Mouse (Mus musculus) neural tube, postnatal 0 days (tissue): ENCODE data around the gene Tnip1. TPM values are rescaled to one million over a fixed set of nuclear protein-coding genes. Genes with fewer than 3 reads are reported as not detected.

Source experiments
- polyA plus RNA-seq: library from polyadenylated mRNA; unstranded; fragments of >200 nt; fragmentation: Nextera tagmentation; extraction: Ambion mirVana; gene quantifications from 2 replicates; pipeline ENCODE4 v1.2.1, GENCODE M21; 2015

Gene Tnip1
- 17.5 and 17.6 TPM in 2 replicates for polyA plus RNA-seq

GRCm38 (mm10) chr11:54962810-54963209, at the start of gene Tnip1:
Gene Tnip1, minus strand, starts transcription at chr11:54962917.

GRCm38 (mm10) chr11:54902333-54903323, 60.1 kb downstream of the Tnip1 start, which contains the start of gene Gpx3:
Gene Gpx3, plus strand, starts transcription at chr11:54902453.

GRCm38 (mm10) chr11:54866119-54867048, 96.3 kb downstream of the Tnip1 start, which contains the start of gene Hint1:
Gene Hint1, plus strand, starts transcription at chr11:54866383.

Other genes with a start within 250 kb of the Tnip1 start
- 117 and 124 TPM in 2 replicates for gene Cdc42se2, start 175.2 kb downstream of the Tnip1 start, polyA plus RNA-seq
- 7.5 and 10.5 TPM in 2 replicates for gene Lyrm7, start 102.0 kb downstream of the Tnip1 start, polyA plus RNA-seq
- gene Hint1, start 96.5 kb downstream of the Tnip1 start, polyA plus RNA-seq: 1,024 and 1,220 TPM in 2 replicates
- 67.6 and 71.4 TPM in 2 replicates for gene Gpx3, start 60.5 kb downstream of the Tnip1 start, polyA plus RNA-seq
- 108 and 111 TPM in 2 replicates for gene Anxa6, start 70.5 kb upstream of the Tnip1 start, polyA plus RNA-seq
- 0.48 and 0.81 TPM in 2 replicates for gene Ccdc69, start 115.2 kb upstream of the Tnip1 start, polyA plus RNA-seq
- 71.2 and 74.1 TPM in 2 replicates for gene Gm2a, start 135.2 kb upstream of the Tnip1 start, polyA plus RNA-seq
- gene Slc36a3, start 188.8 kb upstream of the Tnip1 start, polyA plus RNA-seq: not detected in 2 replicates
- 1.2 and 1.7 TPM in 2 replicates for gene Slc36a2, start 222.2 kb upstream of the Tnip1 start, polyA plus RNA-seq
- 3.8 and 4.2 TPM in 2 replicates for gene Slc36a1, start 241.4 kb upstream of the Tnip1 start, polyA plus RNA-seq